Mouse (Mus musculus): ENCODE results near the gene Dzank1.

Dzank1 gene

GRCm38 (mm10) chr2:144526981-144527820, at the start of gene Dzank1, which contains the start of gene Polr3f:
Dzank1 (minus strand) TSS chr2:144527414.
Polr3f (plus strand) TSS chr2:144527718.
- DNase-seq (ENCODE audit: extremely low read depth, insufficient read length, low spot score): peak; percentile 98

GRCm38 (mm10) chr2:144555820-144556552, 28.8 kb upstream of the Dzank1 start, which contains the start of gene Sec23b:
Sec23b (plus strand) TSS chr2:144556229.
- DNase-seq (ENCODE audit: extremely low read depth, insufficient read length, low spot score): peak; percentile 90

GRCm38 (mm10) chr2:144555286-144555819, 28.1 kb upstream of the Dzank1 start:
- no peak for DNase-seq (ENCODE audit: extremely low read depth, insufficient read length, low spot score)

- no peak for DNase-seq (ENCODE audit: extremely low read depth, insufficient read length, low spot score)
Observed at GRCm38 (mm10) chr2:144553905-144554304, 26.7 kb upstream of the Dzank1 start.

- DNase-seq (ENCODE audit: extremely low read depth, insufficient read length, low spot score): peak; percentile 83
Observed at GRCm38 (mm10) chr2:144550529-144550928, 23.3 kb upstream of the Dzank1 start, which contains the start of gene Rbbp9. Rbbp9 (minus strand) TSS chr2:144550869.

GRCm38 (mm10) chr2:144547559-144547958, 20.3 kb upstream of the Dzank1 start:
- no peak for DNase-seq (ENCODE audit: extremely low read depth, insufficient read length, low spot score)

- DNase-seq (ENCODE audit: extremely low read depth, insufficient read length, low spot score): no peak
Observed at GRCm38 (mm10) chr2:144545481-144545880, 18.3 kb upstream of the Dzank1 start.

- no peak for DNase-seq (ENCODE audit: extremely low read depth, insufficient read length, low spot score)
Observed at GRCm38 (mm10) chr2:144545061-144545460, 17.8 kb upstream of the Dzank1 start.

- DNase-seq (ENCODE audit: extremely low read depth, insufficient read length, low spot score): no peak
Observed at GRCm38 (mm10) chr2:144544630-144545029, 17.4 kb upstream of the Dzank1 start.

- DNase-seq (ENCODE audit: extremely low read depth, insufficient read length, low spot score): no peak
Observed at GRCm38 (mm10) chr2:144543670-144544069, 16.5 kb upstream of the Dzank1 start.

GRCm38 (mm10) chr2:144541246-144541645, 14.0 kb upstream of the Dzank1 start:
- no peak for DNase-seq (ENCODE audit: extremely low read depth, insufficient read length, low spot score)

- DNase-seq (ENCODE audit: extremely low read depth, insufficient read length, low spot score): no peak
Observed at GRCm38 (mm10) chr2:144537123-144537522, 9.9 kb upstream of the Dzank1 start.

- no peak for DNase-seq (ENCODE audit: extremely low read depth, insufficient read length, low spot score)
Observed at GRCm38 (mm10) chr2:144527821-144528174, 584 bp upstream of the Dzank1 start.

GRCm38 (mm10) chr2:144525856-144526255, 1.4 kb downstream of the Dzank1 start:
- no peak for DNase-seq (ENCODE audit: extremely low read depth, insufficient read length, low spot score)

GRCm38 (mm10) chr2:144519772-144520171, 7.4 kb downstream of the Dzank1 start:
- DNase-seq (ENCODE audit: extremely low read depth, insufficient read length, low spot score): no peak

- no peak for DNase-seq (ENCODE audit: extremely low read depth, insufficient read length, low spot score)
Observed at GRCm38 (mm10) chr2:144514619-144515018, 12.6 kb downstream of the Dzank1 start.

GRCm38 (mm10) chr2:144502134-144502533, 25.1 kb downstream of the Dzank1 start:
- no peak for DNase-seq (ENCODE audit: extremely low read depth, insufficient read length, low spot score)

GRCm38 (mm10) chr2:144489342-144489741, 37.9 kb downstream of the Dzank1 start:
- DNase-seq (ENCODE audit: extremely low read depth, insufficient read length, low spot score): no peak

- peak; percentile 47 for DNase-seq (ENCODE audit: extremely low read depth, insufficient read length, low spot score)
Observed at GRCm38 (mm10) chr2:144487476-144487875, 39.7 kb downstream of the Dzank1 start.

- no peak for DNase-seq (ENCODE audit: extremely low read depth, insufficient read length, low spot score)
Observed at GRCm38 (mm10) chr2:144485439-144485838, 41.8 kb downstream of the Dzank1 start.

- no peak for DNase-seq (ENCODE audit: extremely low read depth, insufficient read length, low spot score)
Observed at GRCm38 (mm10) chr2:144484084-144484483, 43.1 kb downstream of the Dzank1 start.

Data from 3134 (cell line).